Mouse (Mus musculus) neural tube, embryonic 12.5 days (tissue): ENCODE results near the gene Nr3c2. TPM values are rescaled to one million over a fixed set of nuclear protein-coding genes. Genes with fewer than 3 reads are reported as not detected.

ENCODE experiments used
- ATAC-seq: fragments of 200-750 bp; cut with Nextera tagmentation; 2 replicates; pipeline ENCODE4 v1.8.0; 2017; ENCODE audit warnings: low read depth, mild to moderate bottlenecking, moderate TSS enrichment, moderate library complexity; ENCODE audit not compliant: low FRiP score
- H3K27ac ChIP-seq: fragments of 300-500 bp; sonication (generic); 2 replicates; pipeline ENCODE4 v1.5.1; 2016
- H3K27me3 ChIP-seq: fragments of 300-500 bp; sonication (generic); replicated peaks from 2 replicates; pipeline ENCODE4 v1.6.1; 2016; ENCODE audit warnings: mild to moderate bottlenecking
- H3K36me3 ChIP-seq: fragments of 300-500 bp; sonication (generic); 2 replicates; pipeline ENCODE4 v1.6.1; 2016; ENCODE audit warnings: mild to moderate bottlenecking
- H3K4me1 ChIP-seq: fragments of 300-500 bp; sonication (generic); 2 replicates; pipeline ENCODE4 v1.6.1; 2016
- H3K4me2 ChIP-seq: fragments of 300-500 bp; sonication (generic); replicated peaks from 2 replicates; pipeline ENCODE4 v1.6.1; 2016; ENCODE audit warnings: mild to moderate bottlenecking
- H3K4me3 ChIP-seq: fragments of 300-500 bp; sonication (generic); 2 replicates; pipeline ENCODE4 v1.5.1; 2016
- H3K9ac ChIP-seq: fragments of 300-500 bp; sonication (generic); 2 replicates; pipeline ENCODE4 v1.6.1; 2016; ENCODE audit warnings: mild to moderate bottlenecking
- H3K9me3 ChIP-seq: fragments of 300-500 bp; sonication (generic); 2 replicates; pipeline ENCODE4 v1.6.1; 2016; ENCODE audit warnings: mild to moderate bottlenecking
- WGBS: fragments of 180-500 bp; shearing (Covaris S2); methylation state at CpG from one replicate; pipeline ENCODE4 v1.1.7; 2016; 5-methylcytosine and 5-hydroxymethylcytosine counted together
- polyA plus RNA-seq: library from polyadenylated mRNA; unstranded; fragments of >200 nt; fragmentation: Nextera tagmentation; extraction: Ambion mirVana; gene quantifications from 2 replicates; pipeline ENCODE4 v1.2.1, GENCODE M21; 2016

The Nr3c2 gene
- polyA plus RNA-seq, 1 experiment from 2014 or later = 2.0 TPM

- Histone ChIP-seq H3K27ac (no peak overlapping the region), H3K4me1 (no peaks in the 10 kb centered on the region), H3K9me3 (no peaks in the 10 kb centered on the region), H3K27me3 (no peaks in the 10 kb centered on the region), H3K4me2 (no peak overlapping the region), H3K36me3 (no peaks in the 10 kb centered on the region), H3K4me3 (no peak overlapping the region), H3K9ac (no peak overlapping the region)
- no peak for ATAC-seq
- 85% methylated on average over 3 of the region's 3 CpGs for WGBS
These were observed 13.4 kb downstream of the Nr3c2 start for GRCm38 (mm10) chr8:76912678-76913077.

DNA sequence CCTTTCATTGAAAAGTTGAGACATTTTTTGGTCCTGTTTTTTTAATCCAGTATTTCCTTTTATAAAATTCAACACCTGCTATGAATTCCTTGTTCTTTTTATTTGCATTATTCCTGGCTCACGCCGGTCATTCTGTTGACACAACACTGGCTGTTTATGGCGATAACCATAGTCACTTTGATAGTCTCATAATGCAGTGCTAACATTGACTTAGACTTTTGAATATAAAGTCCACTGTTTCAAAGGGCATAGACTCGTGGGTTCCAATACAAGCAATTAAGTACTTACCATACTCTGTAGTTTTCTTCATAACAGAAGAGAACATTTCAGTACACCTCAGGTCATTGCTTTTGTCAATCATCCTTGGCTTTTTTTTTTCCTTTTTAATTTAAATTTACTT, 14.0 kb downstream of the Nr3c2 start:
- H3K4me1 ChIP-seq = no peaks in the 10 kb centered on the region
- WGBS = 92% methylated on average over 4 of the region's 4 CpGs
- no peak for ATAC-seq

DNA sequence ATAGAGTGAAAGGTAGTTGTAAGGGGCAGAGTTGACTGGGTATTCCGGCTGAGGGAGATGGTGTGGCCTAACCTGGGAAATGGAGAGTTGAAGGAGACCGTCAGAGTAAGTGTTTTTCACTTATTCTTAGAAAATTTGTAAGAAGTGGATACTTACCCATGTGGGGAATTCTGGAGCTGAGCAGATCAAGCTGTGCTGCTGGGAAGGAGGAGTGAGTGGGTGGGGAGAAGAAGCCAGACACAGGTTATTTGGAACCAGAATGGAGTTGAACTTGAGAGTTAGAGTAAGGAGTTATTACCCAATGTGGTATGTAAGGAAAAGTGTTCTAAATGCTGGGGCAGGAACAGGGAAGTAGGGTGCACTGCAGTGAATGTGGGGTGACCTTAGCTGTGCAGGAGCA, 16.0 kb downstream of the Nr3c2 start:
- H3K4me3 ChIP-seq = no peak overlapping the region
- no peaks in the 10 kb centered on the region for H3K9me3 ChIP-seq
- no peaks in the 10 kb centered on the region for H3K36me3 ChIP-seq
- no peaks in the 10 kb centered on the region for H3K27me3 ChIP-seq
- no peak overlapping the region for H3K27ac ChIP-seq
- no peak overlapping the region for H3K9ac ChIP-seq
- H3K4me2 ChIP-seq = no peak overlapping the region
- ATAC-seq = no peak
- H3K4me1 ChIP-seq = no peaks in the 10 kb centered on the region
- WGBS = 91% methylated on average over 2 of the region's 2 CpGs

More for the DNA sequence above, 14.0 kb downstream of the Nr3c2 start:
- Histone ChIP-seq H3K4me3 (no peak overlapping the region), H3K9me3 (no peaks in the 10 kb centered on the region), H3K27me3 (no peaks in the 10 kb centered on the region), H3K36me3 (no peaks in the 10 kb centered on the region), H3K9ac (no peak overlapping the region), H3K4me2 (no peak overlapping the region), H3K27ac (no peak overlapping the region)

GRCm38 (mm10) chr8:76919546-76919945, 20.3 kb downstream of the Nr3c2 start:
- Histone ChIP-seq H3K9me3 (no peaks in the 10 kb centered on the region), H3K36me3 (no peaks in the 10 kb centered on the region), H3K4me2 (no peak overlapping the region), H3K9ac (no peak overlapping the region), H3K27ac (no peak overlapping the region), H3K27me3 (no peaks in the 10 kb centered on the region), H3K4me3 (no peak overlapping the region), H3K4me1 (no peaks in the 10 kb centered on the region)
- WGBS = 87% methylated on average over 2 of the region's 2 CpGs
- ATAC-seq = no peak

DNA sequence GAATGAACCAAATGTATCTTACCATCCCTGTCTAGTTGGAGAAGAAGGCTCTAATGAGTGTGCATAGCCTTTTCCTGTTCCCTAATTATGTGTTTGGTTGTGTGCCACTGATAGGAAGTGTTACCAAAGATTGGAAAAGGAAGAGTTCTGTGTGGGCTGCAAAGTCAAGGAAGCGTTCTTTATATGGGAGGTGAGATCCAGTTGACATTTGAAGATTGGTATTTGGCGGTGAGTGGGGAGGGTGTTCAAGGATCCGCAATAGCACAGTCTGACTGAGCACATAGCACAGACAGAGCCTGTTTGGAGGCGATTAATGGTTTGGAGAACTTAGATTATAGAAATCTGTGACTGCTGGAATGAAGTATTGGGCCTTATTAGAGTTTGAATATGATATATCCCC, 24.9 kb downstream of the Nr3c2 start:
- H3K9ac ChIP-seq = no peak overlapping the region
- no peaks in the 10 kb centered on the region for H3K9me3 ChIP-seq
- ATAC-seq = no peak
- no peak overlapping the region for H3K27ac ChIP-seq
- H3K4me2 ChIP-seq = no peak overlapping the region
- H3K4me3 ChIP-seq = no peak overlapping the region
- 90% methylated on average over 4 of the region's 4 CpGs for WGBS
- H3K27me3 ChIP-seq = no peaks in the 10 kb centered on the region
- H3K36me3 ChIP-seq = no peaks in the 10 kb centered on the region
- no peaks in the 10 kb centered on the region for H3K4me1 ChIP-seq

- Histone ChIP-seq H3K9me3 (no peaks in the 10 kb centered on the region), H3K36me3 (no peaks in the 10 kb centered on the region), H3K4me1 (no peaks in the 10 kb centered on the region), H3K27ac (no peak overlapping the region), H3K27me3 (no peaks in the 10 kb centered on the region), H3K4me2 (no peak overlapping the region), H3K4me3 (no peak overlapping the region), H3K9ac (no peak overlapping the region)
- ATAC-seq = no peak
- WGBS = 89% methylated on average over 1 of the region's 1 CpGs
These were observed 29.1 kb downstream of the Nr3c2 start for GRCm38 (mm10) chr8:76928326-76928725.

DNA sequence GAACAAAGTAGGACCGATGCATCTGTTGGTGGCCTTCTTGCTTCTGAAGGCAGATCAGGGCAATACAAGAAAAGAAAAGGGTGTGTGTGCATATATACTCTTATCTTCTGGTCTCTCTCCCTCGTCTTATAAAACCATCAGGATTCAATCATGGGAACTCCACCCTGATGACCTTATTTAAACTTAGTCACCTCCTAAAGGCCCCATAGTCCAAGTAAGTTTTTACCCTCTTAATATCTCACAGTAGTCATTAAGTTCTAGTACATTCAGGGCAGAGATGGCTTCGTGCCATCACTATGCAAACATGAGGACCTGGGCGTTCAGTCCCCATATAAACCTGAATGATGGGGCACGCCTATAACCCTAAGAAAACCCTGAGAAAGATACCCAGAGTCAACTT, 29.6 kb downstream of the Nr3c2 start:
- 86% methylated on average over 5 of the region's 5 CpGs for WGBS
- H3K4me1 ChIP-seq = no peaks in the 10 kb centered on the region
- H3K27ac ChIP-seq = no peak overlapping the region
- no peak for ATAC-seq
- H3K27me3 ChIP-seq = no peaks in the 10 kb centered on the region
- no peak overlapping the region for H3K4me2 ChIP-seq
- no peaks in the 10 kb centered on the region for H3K36me3 ChIP-seq
- no peak overlapping the region for H3K9ac ChIP-seq
- H3K4me3 ChIP-seq = no peak overlapping the region
- no peaks in the 10 kb centered on the region for H3K9me3 ChIP-seq

DNA sequence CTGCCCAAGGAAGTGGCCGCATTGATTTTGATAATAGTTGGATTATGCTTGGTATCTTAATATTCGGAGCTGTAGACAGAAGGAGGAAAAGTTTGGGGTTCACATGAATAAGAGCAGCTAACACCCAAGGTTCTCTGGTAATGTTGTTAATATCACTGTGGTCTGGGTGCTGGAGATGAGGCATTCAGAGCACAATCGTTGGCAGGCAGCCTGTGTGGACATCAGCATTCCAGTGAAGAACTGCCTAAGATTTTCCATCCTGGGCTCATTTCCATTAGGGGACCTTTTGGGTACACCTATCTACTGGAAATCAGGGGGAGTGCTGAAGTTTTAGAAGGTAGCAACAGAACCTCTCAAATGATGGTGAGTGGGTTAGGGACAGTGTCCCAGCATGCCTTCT, 65.8 kb downstream of the Nr3c2 start:
- Histone ChIP-seq H3K36me3 (no peaks in the 10 kb centered on the region), H3K4me3 (no peak overlapping the region), H3K9me3 (no peaks in the 10 kb centered on the region), H3K9ac (no peak overlapping the region), H3K4me2 (no peak overlapping the region), H3K4me1 (no peaks in the 10 kb centered on the region), H3K27me3 (no peaks in the 10 kb centered on the region), H3K27ac (no peak overlapping the region)
- ATAC-seq = no peak
- WGBS = 87% methylated on average over 3 of the region's 3 CpGs

- Histone ChIP-seq H3K27ac (no peak overlapping the region), H3K4me2 (no peak overlapping the region), H3K4me1 (no peaks in the 10 kb centered on the region), H3K27me3 (no peaks in the 10 kb centered on the region), H3K4me3 (no peak overlapping the region), H3K9me3 (no peaks in the 10 kb centered on the region), H3K36me3 (no peaks in the 10 kb centered on the region), H3K9ac (no peak overlapping the region)
- 91% methylated on average over 4 of the region's 4 CpGs for WGBS
- ATAC-seq = no peak
These were observed 71.9 kb downstream of the Nr3c2 start for GRCm38 (mm10) chr8:76971187-76971586.

GRCm38 (mm10) chr8:76971761-76972404, 72.6 kb downstream of the Nr3c2 start:
- Histone ChIP-seq H3K4me3 (no peak overlapping the region), H3K36me3 (no peaks in the 10 kb centered on the region), H3K9ac (no peak overlapping the region), H3K27ac (no peak overlapping the region), H3K4me2 (no peak overlapping the region), H3K4me1 (no peaks in the 10 kb centered on the region), H3K27me3 (no peaks in the 10 kb centered on the region), H3K9me3 (no peaks in the 10 kb centered on the region)
- no peak for ATAC-seq
- 92% methylated on average over 9 of the region's 9 CpGs for WGBS

DNA sequence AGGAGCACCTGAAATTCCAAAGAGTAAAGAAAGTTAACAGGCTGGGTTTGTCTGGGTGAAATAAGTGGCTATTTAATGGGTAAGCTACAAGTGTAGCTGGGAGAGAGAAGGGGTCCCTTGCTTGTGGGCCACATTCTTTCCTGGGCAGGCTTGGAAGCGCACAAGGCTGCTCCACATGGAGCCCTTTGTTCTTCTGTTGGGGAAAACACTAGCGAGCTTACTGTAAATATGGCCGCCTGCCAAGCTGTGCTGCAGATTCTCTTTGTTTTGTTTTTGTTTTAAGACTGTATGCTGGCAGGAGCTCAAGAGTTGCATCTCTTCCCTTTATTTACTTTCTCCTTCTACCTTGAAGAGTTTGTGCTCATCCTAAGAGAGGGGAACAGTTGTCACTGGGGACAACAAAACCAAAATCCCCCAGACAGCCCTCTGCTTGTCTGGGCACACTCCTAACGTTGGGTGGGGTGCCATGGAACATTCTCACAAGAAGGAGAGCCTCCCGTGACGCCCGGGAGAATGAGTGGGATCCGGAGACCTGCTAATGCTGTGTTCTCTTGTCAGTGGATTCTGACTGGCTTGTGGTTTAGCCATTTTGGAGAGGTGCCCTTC, 73.8 kb downstream of the Nr3c2 start:
- H3K9me3 ChIP-seq = no peaks in the 10 kb centered on the region
- no peaks in the 10 kb centered on the region for H3K27me3 ChIP-seq
- no peak overlapping the region for H3K4me3 ChIP-seq
- 62% methylated on average over 8 of the region's 8 CpGs for WGBS
- no peaks in the 10 kb centered on the region for H3K36me3 ChIP-seq
- no peak overlapping the region for H3K27ac ChIP-seq
- 0 out of 2 replicates have a peak, but pooled peaks have one; percentile 53 for ATAC-seq
- no peak overlapping the region for H3K4me2 ChIP-seq
- H3K9ac ChIP-seq = no peak overlapping the region
- no peaks in the 10 kb centered on the region for H3K4me1 ChIP-seq

DNA sequence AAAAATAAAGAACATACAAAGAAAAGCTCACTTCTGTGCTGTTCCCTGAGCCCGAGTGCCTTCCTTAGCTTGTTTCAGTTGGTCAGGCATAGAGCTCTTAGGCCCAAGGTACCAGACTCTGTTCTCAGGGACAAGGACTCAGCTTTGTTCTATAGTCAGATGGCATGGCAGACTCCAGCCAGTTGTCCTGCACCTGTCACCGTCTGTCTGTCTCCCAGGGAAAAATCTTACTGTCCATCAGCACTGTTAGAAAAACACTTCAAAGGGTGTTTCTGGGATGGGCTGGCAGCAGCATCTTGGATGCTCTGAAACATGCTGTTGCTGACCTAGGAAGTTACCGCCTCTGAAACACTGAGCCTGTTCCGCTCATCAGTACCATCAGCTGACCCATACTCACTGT, 78.7 kb downstream of the Nr3c2 start:
- Histone ChIP-seq H3K9ac (no peak overlapping the region), H3K27me3 (no peaks in the 10 kb centered on the region), H3K4me2 (no peak overlapping the region), H3K9me3 (no peaks in the 10 kb centered on the region), H3K4me3 (no peak overlapping the region), H3K36me3 (no peaks in the 10 kb centered on the region), H3K4me1 (no peaks in the 10 kb centered on the region), H3K27ac (no peak overlapping the region)
- no peak for ATAC-seq
- WGBS = 90% methylated on average over 4 of the region's 4 CpGs

DNA sequence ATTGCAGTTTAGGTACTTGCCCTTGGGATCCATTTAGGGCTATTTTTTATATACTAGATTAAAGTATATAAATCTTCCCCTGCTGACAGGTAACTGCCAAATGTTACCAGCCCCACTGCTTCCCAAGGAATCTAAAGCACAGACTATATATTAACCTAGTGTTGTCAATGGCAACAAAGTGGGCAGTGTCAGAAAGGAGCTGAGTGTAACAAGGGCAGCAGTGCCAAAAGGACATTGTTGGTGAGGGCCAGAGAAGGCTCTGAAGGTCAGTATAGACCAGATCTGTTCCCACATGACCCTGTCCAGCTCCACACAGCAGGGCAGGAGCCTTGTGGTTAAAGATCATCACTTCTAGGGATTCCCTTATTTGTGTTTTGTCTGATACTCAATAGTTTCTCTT, 84.8 kb downstream of the Nr3c2 start:
- H3K27ac ChIP-seq = no peak overlapping the region
- no peak overlapping the region for H3K4me3 ChIP-seq
- H3K27me3 ChIP-seq = no peaks in the 10 kb centered on the region
- H3K9me3 ChIP-seq = no peaks in the 10 kb centered on the region
- no peak overlapping the region for H3K9ac ChIP-seq
- no peaks in the 10 kb centered on the region for H3K4me1 ChIP-seq
- ATAC-seq = 0 out of 2 replicates have a peak, but pooled peaks have one; percentile 21
- no peak overlapping the region for H3K4me2 ChIP-seq
- no peaks in the 10 kb centered on the region for H3K36me3 ChIP-seq
